Mouse (Mus musculus) spleen, postnatal 14 days (tissue): ENCODE data around the gene Shisa5.

ENCODE experiments used
- DNase-seq, 2 experiments: peaks; one replicate each; pipeline ENCODE4 v3.0.0; 2021 to 2022; ENCODE audit warnings: low spot score in 2 of 2

Shisa5 gene

GRCm38 (mm10) chr9:109054712-109055111 lies 16.3 kb downstream of the Shisa5 start:
- DNase-seq: peak in 1 of 2 experiments; percentile 33

- DNase-seq: no peak
Measured at GRCm38 (mm10) chr9:109055271-109056030, 17.1 kb downstream of the Shisa5 start.

- DNase-seq: no peak
Measured at GRCm38 (mm10) chr9:109056081-109056690, 17.8 kb downstream of the Shisa5 start.

GRCm38 (mm10) chr9:109056916-109057315 lies 18.6 kb downstream of the Shisa5 start:
- DNase-seq: no peak

- DNase-seq: no peak
Measured at GRCm38 (mm10) chr9:109057543-109057942, 19.2 kb downstream of the Shisa5 start.

GRCm38 (mm10) chr9:109058006-109058765 lies 19.8 kb downstream of the Shisa5 start:
- DNase-seq: no peak

- peak; percentile 75 to 82 for DNase-seq
Measured at GRCm38 (mm10) chr9:109059136-109059903, 21.0 kb downstream of the Shisa5 start, which contains the start of gene Trex1. Trex1 (minus strand) TSS chr9:109059734.

- peak in 1 of 2 experiments; percentile 7 for DNase-seq
Measured at GRCm38 (mm10) chr9:109060184-109060897, 22.0 kb downstream of the Shisa5 start.

- DNase-seq: peak in 1 of 2 experiments; percentile 5
Measured at GRCm38 (mm10) chr9:109060898-109061295, 22.5 kb downstream of the Shisa5 start.

GRCm38 (mm10) chr9:109068095-109068735 lies 29.9 kb downstream of the Shisa5 start:
- no peak for DNase-seq

GRCm38 (mm10) chr9:109073661-109074573 lies 35.6 kb downstream of the Shisa5 start, which contains the start of gene Atrip:
Atrip (minus strand) TSS chr9:109074124.
- DNase-seq: peak; percentile 80 to 88

- DNase-seq: no peak
Measured at GRCm38 (mm10) chr9:109080516-109080915, 42.2 kb downstream of the Shisa5 start.

- no peak for DNase-seq
Measured at GRCm38 (mm10) chr9:109081749-109082123, 43.4 kb downstream of the Shisa5 start.

GRCm38 (mm10) chr9:109082124-109082800 lies 43.9 kb downstream of the Shisa5 start, which contains the start of the genes Ccdc51 and Tma7:
Ccdc51 (plus strand) TSS chr9:109082493.
Tma7 (minus strand) TSS chr9:109082587.
- DNase-seq: peak; percentile 69 to 74

GRCm38 (mm10) chr9:109084922-109085321 lies 46.6 kb downstream of the Shisa5 start:
- DNase-seq: no peak

- DNase-seq: no peak
Measured at GRCm38 (mm10) chr9:109087987-109088386, 49.6 kb downstream of the Shisa5 start.

GRCm38 (mm10) chr9:109090446-109090845 lies 52.1 kb downstream of the Shisa5 start:
- DNase-seq: no peak

GRCm38 (mm10) chr9:109091802-109092201 lies 53.4 kb downstream of the Shisa5 start:
- no peak for DNase-seq

- DNase-seq: no peak
Measured at GRCm38 (mm10) chr9:109092799-109093198, 54.4 kb downstream of the Shisa5 start.
